Mouse (Mus musculus) urinary bladder, postnatal 36 days (tissue): ENCODE data around the gene Smim24.

Source experiments
- DNase-seq, 2 experiments: peaks; one replicate each; pipeline ENCODE4 v3.0.0; 2022; ENCODE audit warnings: low spot score in 2 of 2, mixed read lengths in 1 of 2

Gene Smim24

GRCm38 (mm10) chr10:81409330-81409729 lies 16.5 kb downstream of the Smim24 start:
- no peak for DNase-seq

DNA sequence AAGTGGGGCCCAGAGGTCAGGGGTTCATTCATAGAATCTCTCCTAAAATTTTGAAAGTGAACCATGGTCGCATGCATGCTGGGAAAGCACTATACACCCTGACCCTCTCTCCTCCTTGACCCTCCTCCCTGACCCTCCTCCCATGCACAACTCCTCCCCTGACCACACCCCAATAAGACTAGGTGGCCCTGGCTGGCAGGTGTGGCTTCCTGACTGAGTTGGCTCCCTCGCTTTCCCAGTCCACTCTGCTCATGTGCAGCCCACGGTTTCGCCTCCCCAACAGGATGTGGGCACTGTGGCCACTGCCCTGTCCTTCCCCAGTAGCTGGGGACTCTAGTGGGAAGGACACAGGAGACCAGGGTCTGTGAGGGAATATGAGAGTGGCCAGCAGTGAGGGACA lies 17.5 kb downstream of the Smim24 start:
- DNase-seq: no peak

DNA sequence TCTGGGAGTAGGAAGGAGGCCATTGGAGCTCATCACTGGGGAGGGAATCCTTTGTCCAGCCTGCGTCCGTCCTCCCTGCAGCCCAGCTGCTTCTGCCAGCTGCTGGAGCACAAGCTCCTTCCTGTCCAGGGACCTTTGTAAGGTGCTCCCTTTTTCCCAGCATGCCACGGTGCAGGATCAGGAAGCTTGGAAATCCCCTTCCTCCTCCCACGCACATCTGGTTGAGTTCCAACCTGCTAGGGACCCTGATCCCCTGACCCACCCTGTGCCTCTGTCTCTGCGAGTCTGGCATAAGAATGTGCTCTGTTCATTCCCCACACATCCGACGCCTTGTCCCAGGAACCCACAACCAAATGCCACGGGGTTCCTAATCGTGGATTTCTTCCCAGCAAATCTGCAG lies 18.1 kb downstream of the Smim24 start:
- no peak for DNase-seq

DNA sequence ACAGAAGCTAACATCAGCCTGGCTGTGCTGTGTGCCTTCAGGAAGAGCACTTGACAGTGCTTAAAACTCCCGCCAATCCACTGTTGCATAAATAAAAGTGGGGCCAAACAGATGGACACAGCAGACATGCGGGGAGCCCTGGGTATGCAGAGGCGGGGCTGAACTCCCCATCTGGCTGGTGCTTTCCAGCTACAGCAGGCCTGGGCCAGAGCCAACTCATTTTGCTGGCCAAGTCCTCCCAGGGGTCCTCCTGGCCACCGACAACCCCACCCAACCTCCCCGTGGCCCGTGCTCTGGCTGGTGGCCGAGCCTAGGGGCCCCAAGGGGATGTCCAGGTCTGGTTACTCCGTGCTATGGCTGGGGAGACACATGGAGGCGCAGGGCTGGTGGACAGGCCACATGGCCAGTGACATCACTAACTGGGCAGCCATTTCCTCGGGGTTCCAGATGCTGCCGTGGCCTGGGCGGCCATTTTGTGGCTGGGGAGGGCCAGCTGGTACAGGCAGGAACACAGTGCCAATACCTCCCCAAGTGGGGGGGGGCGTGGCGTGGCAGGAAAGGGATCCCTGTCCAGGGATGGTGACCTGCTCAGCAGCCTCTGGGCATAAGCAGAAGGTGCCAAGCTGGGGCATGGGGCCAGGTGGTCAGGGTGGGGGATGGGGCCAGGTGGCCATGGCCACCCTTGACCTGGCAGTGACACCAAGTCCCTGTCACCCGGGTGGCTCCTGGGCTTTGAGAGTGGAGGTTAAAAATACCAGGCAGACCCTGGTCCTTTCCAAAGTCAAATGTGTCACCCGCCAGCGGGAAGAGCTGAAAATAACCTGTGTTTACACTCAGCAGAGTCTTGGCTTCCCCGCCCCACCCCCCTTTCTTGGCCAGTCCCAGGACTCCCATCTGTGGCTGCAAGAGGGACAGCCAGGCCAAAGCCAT lies 18.9 kb downstream of the Smim24 start:
- peak; percentile 56 to 86 for DNase-seq

- DNase-seq: no peak
Observed at GRCm38 (mm10) chr10:81412586-81413309, 19.9 kb downstream of the Smim24 start.

- DNase-seq: peak; percentile 74 to 89
Observed at GRCm38 (mm10) chr10:81413310-81414261, 20.7 kb downstream of the Smim24 start.

DNA sequence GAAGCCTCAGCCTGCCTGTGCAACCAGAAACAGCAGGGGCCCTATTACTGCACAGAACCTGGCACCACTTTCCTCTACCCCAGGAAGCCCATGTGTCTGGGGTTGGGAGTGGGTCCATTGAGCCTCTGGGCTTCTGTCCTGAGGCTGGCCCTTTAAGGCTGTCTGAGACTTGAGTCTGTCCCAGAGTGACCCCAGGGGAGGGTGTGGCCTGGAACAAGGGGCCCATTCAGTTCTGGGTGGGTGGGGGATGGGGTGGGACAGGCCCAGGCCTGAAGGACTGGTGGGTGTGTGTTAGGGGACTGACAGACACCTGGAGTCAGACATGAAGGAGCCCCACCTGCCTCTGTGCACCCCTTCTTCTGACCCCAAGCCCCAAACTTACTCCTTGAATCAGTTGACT lies 21.8 kb downstream of the Smim24 start:
- no peak for DNase-seq

DNA sequence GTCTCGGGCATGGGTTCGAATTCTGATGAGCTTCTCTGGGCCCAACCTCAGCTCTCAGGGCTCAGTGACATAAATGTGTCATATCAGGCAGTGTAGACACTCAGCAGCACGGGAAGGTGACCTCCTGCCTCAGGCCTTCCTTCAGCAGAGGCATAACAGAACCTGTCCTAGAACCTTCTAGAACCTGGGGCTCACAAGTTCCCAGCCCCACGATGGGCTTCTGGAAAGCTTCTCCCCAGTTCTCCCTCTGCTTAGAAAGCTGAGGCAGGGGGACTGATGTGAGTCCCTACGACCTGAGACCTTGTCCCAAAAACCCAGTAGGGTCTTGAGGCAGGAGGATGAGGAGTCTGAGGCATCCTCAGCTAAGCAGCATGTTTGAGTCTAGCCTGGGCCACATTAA lies 22.3 kb downstream of the Smim24 start:
- DNase-seq: no peak

- no peak for DNase-seq
Observed at GRCm38 (mm10) chr10:81415549-81416310, 22.9 kb downstream of the Smim24 start.

- peak; percentile 68 to 84 for DNase-seq
Observed at GRCm38 (mm10) chr10:81416581-81417226, 23.9 kb downstream of the Smim24 start.

DNA sequence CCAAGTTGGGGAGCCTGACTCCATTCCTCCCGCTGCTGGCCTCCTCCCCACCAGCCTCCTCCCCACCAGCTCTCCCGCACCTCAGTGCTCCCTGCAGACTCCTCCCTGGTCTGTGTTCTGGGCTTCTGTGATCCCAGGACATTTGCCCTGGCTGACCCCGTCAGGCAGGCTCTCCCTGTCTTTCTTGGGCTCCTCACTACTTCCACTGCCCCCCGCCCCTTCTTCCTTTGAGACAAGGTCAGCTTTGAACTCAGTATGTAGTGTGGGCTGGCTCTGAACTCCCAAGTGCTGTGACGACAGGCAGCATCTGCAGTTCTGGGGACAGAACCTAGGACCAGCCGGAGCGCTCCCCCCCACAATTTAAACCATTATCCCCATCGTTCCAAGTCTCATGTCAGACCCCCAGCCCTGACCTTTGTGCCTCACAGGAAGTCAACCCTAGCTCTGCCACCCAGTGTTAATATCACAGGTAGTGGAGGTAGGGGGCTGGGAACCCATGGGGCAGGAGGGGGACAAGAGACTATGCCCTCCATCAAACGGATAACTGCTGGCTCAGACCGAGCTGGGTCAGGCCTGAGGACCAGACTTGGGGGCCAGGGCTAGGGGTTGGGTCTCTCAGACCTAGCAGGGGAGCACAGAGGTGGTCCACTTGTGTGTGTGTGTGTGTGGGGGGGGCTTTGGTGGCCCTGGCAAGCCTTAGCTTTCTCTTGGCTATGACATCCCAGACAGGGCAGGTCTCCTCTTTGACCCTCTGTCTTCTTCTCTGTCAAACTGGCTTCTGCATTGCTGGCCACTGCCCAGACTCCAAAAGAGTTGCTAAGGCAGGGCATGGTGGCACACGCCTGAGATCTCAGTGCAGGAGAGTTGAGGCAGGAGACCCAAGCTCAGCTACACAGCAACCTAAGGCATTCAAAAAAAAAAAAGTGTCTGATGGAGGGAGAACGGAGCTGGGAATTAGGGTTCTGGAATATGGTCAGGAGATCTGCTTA lies 24.7 kb downstream of the Smim24 start:
- DNase-seq: no peak

DNA sequence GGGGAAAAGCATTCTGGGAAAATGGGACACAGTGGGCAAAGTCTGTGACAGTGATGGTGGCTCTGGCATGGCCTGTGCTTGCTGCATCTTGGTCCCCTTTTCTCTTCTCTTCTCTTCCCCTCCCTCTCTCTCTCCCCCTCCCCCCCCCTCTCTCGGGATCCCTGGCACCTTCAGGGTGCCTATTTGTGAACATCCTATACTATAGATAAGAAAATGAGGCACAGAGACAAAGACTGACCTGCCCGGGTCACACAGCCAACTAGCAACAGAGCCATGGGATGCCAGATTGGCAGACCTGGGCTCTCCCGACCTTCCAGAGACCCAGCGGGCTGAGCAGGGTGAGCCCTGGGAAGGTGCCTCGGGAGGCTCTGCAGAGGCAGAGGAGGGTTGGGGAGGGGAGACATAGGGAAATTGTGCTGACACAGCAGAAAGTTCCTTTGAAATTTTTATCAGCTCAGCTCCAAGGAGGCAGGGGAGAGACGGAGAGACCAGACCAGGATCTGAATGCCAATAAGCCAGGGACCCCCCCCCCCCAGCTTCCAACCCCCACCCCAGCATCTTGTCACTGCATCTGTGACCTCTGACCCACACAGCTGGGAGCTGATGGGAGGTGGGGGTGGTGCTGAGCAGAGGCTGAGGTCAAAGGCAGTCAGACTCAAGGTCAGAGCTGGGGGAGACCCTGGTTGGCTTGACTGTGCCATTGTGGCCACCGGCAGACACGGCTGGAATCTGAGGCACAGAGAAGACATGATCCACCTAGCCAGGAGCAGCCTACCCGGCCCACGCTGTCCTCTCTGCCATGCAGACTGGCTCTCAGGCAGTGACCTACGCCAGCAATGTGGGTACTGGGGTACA lies 25.6 kb downstream of the Smim24 start:
- no peak for DNase-seq

- no peak for DNase-seq
Observed at GRCm38 (mm10) chr10:81419111-81419928, 26.5 kb downstream of the Smim24 start.

- DNase-seq: no peak
Observed at GRCm38 (mm10) chr10:81420191-81420767, 27.4 kb downstream of the Smim24 start.

GRCm38 (mm10) chr10:81421041-81421796 lies 28.4 kb downstream of the Smim24 start:
- no peak for DNase-seq

DNA sequence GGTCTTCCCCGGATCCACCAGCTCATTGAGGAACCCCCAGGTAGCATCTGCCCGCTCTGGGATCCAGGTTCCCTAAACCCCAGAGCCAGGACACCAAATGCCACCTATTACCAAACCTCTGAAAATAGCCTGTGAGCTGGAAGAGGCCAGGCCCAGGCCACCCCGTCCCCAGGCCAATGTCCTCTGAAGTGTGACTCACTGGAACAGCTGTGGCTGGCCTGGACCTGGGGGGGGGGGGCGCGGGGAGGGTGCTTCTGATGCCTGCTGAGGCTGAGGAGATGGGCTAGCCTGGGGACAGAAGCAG lies 28.9 kb downstream of the Smim24 start:
- no peak for DNase-seq
